Mouse (Mus musculus) MEL (cell line): ENCODE results near the gene Olfr191.

Source experiments
- CTCF ChIP-seq, 3 experiments: IDR thresholded peaks in 2 of 3; conservative IDR thresholded peaks in 1 of 3; 2 replicates each; pipeline ENCODE4 v1.5.1; 2011 to 2012; ENCODE audit warnings: low read length in 3 of 3, low read depth in 2 of 3, mild to moderate bottlenecking in 2 of 3, improper control_type of control experiment in 1 of 3, inconsistent platforms in 1 of 3, mixed read lengths in 1 of 3, moderate library complexity in 1 of 3; ENCODE audit not compliant: control insufficient read depth in 1 of 3, insufficient read depth in 1 of 3, poor library complexity in 1 of 3, severe bottlenecking in 1 of 3
- E2F4 ChIP-seq: IDR thresholded peaks from 2 replicates; pipeline ENCODE4 v1.6.1; 2011; ENCODE audit warnings: low read depth, low read length, improper control_type of control experiment, borderline replicate concordance
- ELF1 ChIP-seq: IDR thresholded peaks from 2 replicates; pipeline ENCODE4 v1.6.1; 2014; ENCODE audit warnings: low read depth, mild to moderate bottlenecking, inconsistent platforms, low read length, improper control_type of control experiment, moderate library complexity
- POLR2AphosphoS2 ChIP-seq: IDR thresholded peaks from 2 replicates; pipeline ENCODE4 v1.6.1; 2011; ENCODE audit warnings: low read length, improper control_type of control experiment
- POLR2AphosphoS5 ChIP-seq: IDR thresholded peaks from 2 replicates; pipeline ENCODE4 v1.6.1; 2012; ENCODE audit warnings: low read depth, borderline replicate concordance, mild to moderate bottlenecking, inconsistent platforms, low read length, moderate library complexity, mixed read lengths
- UBTF ChIP-seq: IDR thresholded peaks from 2 replicates; pipeline ENCODE4 v1.6.1; 2012; ENCODE audit warnings: low read depth, mild to moderate bottlenecking, inconsistent platforms, low read length, improper control_type of control experiment, moderate library complexity, borderline replicate concordance; ENCODE audit not compliant: insufficient read depth

- TF ChIP-seq POLR2AphosphoS2 (no peak), E2F4 (no peak), UBTF (no peak), CTCF (IDR thresholded peaks at IDR 0.05 in 2 of 3, conservative IDR thresholded peaks at IDR 0.05 in 1 of 3; ENCODE audit: control insufficient read depth in 1 of 3, insufficient read depth in 1 of 3, low read depth in 2 of 3, low read length in 3 of 3, poor library complexity in 1 of 3, severe bottlenecking in 1 of 3) (no peak), ELF1 (no peak), POLR2AphosphoS5 (no peak)
Measured at GRCm38 (mm10) chr16:59039710-59040109, 49.9 kb downstream of the Olfr191 start, which contains the start of gene Olfr187.
